Mouse (Mus musculus): Measurements from ENCODE around the gene Syt2.

The Syt2 gene

GRCm38 (mm10) chr1:134803286-134804117 lies 157.0 kb downstream of the Syt2 start:
- Histone ChIP-seq H3K27me3 (ENCODE audit: control insufficient read depth, insufficient read depth, low read length, poor library complexity, severe bottlenecking) (no peaks in the 10 kb centered on the region), H3K36me3 (ENCODE audit: control insufficient read depth, insufficient read depth, low read length, poor library complexity, severe bottlenecking) (no peaks in the 10 kb centered on the region)
- no peak for DNase-seq (ENCODE audit: low read depth, low spot score)

GRCm38 (mm10) chr1:134804373-134804772 lies 157.9 kb downstream of the Syt2 start:
- H3K36me3 ChIP-seq (ENCODE audit: control insufficient read depth, insufficient read depth, low read length, poor library complexity, severe bottlenecking), result no peaks in the 10 kb centered on the region
- no peak for DNase-seq (ENCODE audit: low read depth, low spot score)
- H3K27me3 ChIP-seq (ENCODE audit: control insufficient read depth, insufficient read depth, low read length, poor library complexity, severe bottlenecking), result no peaks in the 10 kb centered on the region

- Histone ChIP-seq H3K36me3 (ENCODE audit: control insufficient read depth, insufficient read depth, low read length, poor library complexity, severe bottlenecking) (no peaks in the 10 kb centered on the region), H3K27me3 (ENCODE audit: control insufficient read depth, insufficient read depth, low read length, poor library complexity, severe bottlenecking) (no peaks in the 10 kb centered on the region)
- no peak for DNase-seq (ENCODE audit: low read depth, low spot score)
Measured at GRCm38 (mm10) chr1:134805471-134805870, 159.0 kb downstream of the Syt2 start.
